Mouse (Mus musculus) liver, adult (tissue): ENCODE results near the gene Sema6d.

Source experiments
- GATA4 ChIP-seq: IDR thresholded peaks from 2 replicates; pipeline ENCODE4 v1.6.1; 2014; ENCODE audit warnings: mild to moderate bottlenecking, low read length; ENCODE audit not compliant: insufficient replicate concordance

Sema6d gene

DNA sequence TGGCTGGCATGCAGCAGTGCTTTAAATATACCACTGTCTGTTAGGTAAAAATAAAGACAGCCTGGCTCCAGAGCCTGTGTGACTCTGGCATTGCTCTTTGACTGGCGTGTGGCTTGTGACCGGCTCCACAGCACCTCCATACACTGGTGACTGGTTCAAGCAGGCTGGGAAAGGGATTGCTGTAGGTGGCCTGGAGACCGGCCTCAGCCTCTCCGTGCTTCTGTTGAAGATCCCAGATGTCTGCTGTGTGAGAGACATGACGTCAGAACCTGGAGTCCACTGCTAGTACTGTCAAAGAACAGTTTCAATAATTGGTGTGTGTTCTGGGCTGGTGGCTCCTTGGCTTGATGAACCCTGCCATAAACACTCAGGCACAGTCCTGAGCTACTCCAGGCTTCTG is 528.3 kb downstream of the Sema6d start:
- no peak for TF ChIP-seq GATA4

DNA sequence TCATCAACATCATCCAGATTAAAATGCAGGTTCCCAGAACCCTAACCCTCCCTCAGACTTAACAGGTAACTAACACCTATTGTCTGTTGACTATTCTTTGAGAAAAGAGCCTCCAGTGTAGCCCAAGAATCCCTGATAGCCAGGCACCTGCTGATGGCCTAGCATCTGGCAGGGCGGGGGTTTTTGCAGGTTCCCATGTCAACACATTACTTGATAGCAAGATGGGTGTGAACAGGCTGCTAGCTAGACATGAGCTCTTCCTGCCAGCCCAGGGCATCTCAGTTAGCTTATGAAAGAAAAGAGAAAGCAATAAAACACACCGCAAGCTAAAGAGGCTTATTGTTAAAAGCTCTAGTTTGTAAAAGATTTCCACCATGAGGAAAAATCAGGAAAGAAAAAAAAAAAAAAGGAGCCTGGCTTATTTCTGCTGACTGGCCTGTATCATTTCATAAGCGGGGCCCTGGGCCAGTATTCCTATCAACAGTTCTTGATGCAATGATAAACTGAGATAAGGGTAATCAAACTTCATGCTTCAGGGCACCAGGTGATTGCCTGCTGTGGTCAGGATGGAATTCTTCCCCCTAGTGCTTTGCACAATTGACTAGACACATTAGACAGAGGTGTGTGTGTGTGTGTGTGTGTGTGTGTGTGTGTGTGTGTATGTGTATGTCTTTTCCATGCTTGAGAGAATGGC is 528.9 kb downstream of the Sema6d start:
- no peak for TF ChIP-seq GATA4

DNA sequence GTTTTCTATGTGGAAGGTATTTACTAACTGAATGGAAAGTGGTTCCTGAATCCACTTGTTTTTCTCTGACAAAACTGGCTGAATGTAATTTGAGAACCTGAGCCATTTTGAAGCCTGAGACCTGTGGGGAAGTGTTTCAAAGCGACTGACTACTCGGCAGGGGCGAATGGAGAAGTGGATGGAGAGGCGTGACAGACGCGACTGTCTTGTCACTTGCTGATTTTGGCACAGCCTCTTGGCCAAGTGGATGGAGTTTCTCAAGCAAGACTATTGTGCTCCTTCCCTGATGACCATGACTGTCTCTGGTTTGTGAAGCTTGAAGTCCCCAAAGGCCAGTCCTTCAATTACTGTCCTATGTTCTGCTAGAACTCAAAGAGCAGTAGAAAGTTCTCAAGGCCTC is 530.7 kb downstream of the Sema6d start:
- TF ChIP-seq GATA4: no peak

DNA sequence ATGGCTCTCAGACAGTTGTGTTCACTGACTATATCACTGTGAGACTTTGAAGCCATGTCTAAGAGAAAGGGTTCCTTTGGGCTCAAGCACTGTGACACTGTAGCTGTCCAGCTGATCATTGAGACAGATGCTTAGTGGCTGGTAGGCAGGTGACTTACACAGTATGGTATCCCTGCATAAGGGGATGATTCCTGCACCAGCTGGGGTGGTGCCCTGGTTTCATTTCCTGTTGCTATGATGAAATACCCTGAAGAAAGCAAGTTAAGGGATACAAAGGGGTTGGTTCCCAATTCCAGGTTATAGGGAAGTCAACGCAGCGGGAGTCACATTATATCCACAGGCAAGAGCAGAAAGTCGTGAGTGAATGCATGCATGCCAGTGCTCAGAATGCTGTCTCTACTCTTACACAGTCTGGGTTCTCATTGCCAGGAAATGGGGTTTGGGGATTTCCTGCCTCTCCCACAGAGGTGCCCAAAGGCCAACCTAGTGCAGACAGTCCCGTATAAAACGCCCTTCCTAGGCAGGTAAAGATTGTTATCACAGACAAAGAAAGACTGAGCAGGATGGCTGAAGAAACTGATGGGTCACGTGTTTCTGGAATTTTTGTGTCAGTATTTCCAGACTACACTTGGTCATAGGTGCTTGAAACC is 532.3 kb downstream of the Sema6d start:
- TF ChIP-seq GATA4: no peak

DNA sequence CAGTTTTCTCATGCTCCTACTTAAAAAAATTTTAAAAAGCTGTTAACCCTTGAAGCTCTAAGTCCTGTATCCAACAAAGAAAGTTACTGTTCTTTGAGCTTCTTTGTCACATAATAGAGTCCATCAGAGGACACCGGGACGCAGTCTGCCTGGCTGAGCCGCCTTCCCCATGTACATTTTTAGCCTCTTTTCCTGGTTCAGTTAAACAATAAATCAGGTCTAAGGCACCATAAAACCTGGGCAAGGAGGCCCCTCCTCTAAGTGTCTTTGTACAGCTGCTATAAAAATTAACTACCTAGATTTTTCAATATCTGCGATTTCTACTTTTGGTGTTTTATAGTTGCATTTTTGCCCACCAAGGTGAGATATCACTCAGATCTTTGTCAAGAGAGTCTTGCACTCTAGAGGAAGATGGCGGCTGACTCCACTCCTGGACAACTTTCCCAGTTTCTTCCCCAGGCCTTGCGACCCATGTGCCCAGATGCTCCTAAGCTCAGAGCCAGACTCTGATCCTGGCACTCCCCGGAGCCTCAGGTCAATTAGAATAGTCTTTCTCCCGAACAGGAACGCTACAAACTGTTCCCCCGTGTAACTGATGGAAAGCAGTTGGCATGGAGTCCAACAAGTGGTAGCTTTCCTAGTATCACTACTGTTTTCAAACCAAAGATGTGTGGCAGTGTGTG is 534.6 kb downstream of the Sema6d start:
- TF ChIP-seq GATA4: no peak

DNA sequence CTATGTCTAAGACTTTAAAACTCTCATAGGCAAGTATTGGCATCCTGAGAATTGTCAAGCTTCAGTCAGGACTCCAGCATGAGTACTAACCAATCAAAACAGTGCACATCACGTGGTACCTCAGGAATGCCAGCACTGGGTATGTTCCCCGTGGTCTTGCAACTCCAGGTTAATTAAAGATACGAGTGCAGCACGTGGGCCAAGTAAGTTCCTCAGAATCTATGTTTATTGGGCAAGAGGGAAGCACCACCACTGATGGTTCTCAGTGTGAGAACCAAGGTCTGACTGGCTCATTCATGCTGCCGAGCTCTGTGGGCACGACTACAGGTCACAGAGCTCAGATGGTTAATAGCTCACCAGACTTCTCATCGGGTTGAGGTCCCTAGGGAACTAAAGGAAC is 536.7 kb downstream of the Sema6d start:
- no peak for TF ChIP-seq GATA4

DNA sequence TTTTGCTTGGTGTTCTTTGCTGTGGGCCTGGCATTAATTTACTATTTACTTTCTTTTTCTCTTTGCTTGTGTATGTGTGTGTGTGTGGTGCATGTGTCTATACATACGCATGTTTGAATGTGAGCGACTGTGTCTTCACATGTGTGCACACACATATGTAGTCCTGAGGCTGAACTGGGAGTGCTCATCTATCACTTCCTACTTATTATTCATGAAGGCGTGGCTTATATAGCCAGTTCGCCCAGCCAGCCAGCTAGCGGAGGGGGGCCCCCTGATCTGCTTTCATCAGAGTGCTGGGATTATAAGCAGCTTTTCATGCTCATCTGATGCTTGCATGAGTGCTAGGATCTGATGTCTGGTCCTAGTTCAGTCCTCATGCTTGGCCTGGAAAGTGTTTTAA is 537.9 kb downstream of the Sema6d start:
- no peak for TF ChIP-seq GATA4

DNA sequence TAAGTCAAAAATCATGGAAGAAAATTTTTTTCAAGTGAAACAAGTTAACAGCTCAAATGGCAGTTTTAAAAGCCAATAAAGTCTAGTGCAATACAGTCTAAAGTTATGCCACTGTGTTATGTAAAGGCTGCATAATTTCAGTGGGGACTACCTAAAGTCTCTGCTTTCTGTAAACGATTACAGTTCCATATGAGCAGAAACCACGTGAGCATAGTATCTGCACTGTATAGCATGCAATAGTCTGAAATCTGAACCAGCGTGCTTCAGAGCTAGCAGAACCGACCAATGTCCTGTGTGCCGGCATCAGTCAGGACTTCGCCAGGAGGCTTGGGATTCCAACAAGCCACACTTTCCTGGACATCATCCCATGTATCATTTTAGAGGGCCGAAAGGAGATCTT is 538.9 kb downstream of the Sema6d start:
- no peak for TF ChIP-seq GATA4

DNA sequence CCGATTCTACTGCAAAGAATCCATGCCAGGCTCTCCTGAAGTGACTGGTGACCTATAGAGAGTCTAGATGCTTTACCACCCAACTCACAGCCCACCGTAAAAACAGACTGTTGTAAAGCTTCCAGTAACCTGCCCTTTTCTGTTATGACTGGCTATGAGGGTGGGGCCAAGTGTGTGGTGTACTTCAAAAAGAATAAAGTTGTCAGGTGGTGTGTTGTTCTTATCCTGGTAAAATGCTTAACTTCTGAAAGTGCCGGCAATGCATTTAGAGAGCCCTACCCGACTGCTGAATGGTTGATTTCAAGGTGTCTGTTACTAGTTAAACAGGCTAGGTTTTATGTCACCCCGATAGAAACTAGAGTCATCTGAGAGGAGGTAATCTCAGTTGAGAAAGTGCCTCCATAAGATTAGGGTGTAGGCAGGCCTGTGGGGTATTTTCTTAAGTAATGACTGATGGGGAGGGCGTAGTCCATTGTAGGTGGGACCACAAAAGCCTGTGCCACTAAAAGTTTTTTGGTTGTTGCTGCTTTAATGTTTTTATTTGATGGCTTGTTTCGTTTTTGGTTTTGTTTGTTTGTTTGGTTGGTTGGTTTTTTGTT is 544.7 kb downstream of the Sema6d start:
- no peak for TF ChIP-seq GATA4

DNA sequence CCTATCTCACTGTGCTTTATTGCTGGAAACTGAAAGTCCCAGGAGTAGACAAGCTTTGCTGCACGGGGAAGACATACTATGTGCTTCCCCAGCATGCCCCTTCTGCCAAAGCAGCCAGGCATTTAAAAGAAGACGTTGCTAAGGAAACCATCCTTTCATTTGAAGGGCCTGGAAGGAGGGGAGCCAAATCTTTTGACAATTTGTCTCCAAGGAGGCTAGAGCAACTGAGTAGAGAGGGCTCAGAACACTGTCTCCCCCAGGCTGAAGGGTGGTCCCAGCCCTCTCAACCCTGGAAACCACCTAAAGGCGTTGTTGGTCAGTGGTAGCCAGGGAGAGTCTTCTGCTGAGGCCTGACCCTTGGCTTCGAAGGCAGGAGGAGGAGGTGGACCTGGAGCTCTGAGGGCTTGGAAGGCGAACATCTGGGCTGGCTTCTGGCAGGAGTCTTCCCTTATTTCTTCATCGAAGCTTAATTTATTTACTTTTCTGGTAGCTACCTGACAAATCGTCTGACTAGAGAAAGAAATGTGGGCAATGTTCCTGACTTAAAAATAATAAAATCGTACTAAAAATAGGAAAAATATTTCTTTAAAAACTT is 545.6 kb downstream of the Sema6d start:
- TF ChIP-seq GATA4: no peak

DNA sequence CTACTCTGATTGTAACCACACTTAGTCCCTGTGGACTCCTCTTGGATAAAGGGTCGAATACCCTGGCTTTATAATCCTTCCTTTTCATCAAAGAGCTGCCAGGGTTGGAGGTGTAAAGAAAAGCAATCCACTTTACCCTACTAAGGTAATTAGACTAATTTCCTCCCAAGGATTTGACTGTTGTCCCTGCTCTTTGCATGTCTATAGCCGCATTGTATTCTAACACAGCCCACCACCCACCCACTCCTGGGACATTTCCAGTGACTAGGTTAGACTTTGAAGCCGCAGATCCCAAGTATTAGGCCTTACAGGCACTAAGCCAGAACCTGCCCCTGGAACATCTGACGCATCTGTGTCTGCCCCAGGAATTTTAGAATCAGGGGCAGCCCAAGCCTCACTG is 547.3 kb downstream of the Sema6d start:
- no peak for TF ChIP-seq GATA4

DNA sequence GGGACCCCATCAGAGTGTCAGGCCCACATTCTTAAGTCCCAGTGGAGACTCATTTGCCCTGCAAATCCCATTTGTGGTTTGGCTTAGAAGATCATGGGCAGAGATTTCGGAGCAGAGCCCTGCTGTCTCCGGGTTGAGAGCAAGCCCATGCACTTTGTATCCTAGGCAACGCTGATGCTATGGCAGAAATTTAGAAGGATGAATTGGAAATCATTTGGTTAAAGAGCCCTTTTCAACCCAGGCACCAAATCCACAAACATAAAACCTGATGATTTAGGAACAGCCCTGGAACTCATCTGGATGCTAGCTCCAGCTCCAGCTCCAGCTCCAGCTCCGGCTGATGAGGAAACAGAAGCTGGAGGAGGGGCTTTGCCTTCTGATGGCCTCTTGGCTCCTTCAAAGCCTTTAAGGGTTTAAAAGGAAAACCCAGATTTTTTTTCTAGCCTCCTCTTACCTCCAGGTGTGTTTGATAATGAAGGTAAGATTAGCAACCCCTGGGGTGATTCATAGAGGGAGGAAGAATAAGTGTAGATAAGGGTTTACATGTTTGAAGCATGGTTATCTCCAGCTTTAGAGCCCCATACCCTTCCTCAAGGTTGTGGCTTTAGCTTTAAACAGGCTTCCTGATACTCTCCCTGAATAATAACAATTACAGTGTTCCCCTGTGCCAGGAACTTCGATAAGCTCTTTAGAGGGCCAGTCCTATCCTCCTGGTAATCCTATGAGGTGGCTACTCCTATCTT is 549.6 kb downstream of the Sema6d start:
- TF ChIP-seq GATA4: no peak

DNA sequence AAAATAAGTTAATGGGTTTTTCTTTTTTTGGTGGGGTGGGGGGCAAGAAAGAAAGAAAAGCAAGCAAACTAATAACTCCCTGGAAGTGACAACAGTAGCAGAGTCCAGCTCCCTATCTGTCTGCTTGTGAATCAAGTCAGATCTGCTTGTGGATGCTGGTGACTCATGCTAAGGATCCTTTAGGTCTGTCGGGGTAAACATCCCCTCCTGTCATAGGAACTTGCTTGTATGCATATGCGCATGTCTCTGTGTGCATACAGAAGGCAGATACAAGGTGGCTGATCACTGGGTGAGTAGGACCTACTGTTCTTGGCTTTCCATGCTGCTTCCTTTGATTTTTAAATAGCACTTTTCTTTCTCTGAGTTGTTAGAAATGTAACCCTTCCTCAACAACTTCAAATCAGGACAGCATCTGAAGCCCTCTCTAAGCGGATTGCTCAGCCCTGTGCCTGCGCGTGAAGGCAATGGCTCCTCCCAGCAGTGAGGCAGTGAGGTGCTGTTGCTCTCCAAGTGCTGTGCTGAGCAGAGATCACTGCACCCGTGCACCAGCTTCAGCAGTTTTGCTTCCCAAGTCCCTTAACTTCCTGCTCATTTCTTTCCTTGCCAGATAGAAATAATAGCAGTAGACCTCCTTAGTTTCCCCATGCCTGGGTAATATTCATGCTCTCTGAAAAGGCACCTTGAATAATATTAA is 550.9 kb downstream of the Sema6d start:
- TF ChIP-seq GATA4: no peak

DNA sequence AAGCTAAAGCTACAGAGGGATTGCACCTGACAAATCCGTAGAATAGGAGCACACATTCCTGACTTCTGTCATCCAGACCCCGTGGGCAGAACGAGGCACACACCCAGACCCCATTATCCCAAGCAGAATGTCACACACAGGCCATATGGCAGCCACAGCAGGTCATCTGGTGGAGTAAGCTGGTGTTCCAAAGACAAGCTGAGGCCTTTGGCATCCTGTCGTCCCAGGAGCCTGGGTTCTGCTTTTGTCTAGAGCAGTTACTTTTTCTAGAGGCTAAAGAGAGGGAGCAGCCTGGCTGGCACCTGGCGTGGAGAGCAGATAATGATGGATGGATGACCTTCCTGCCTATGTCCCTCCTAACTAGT is 551.4 kb downstream of the Sema6d start:
- TF ChIP-seq GATA4: no peak
